Mouse (Mus musculus): ENCODE results near the gene Hcn2. TPM values are rescaled to one million over a fixed set of nuclear protein-coding genes. Genes with fewer than 3 reads are reported as not detected.

Hcn2 gene
- total and polyA plus RNA-seq, 3 experiments, result 0.11 to 0.27 TPM; not detected in 1

GRCm38 (mm10) chr10:79712029-79712428 is 4.4 kb upstream of the Hcn2 start:
- DNase-seq (ENCODE audit: low spot score) (no peak), ATAC-seq (ENCODE audit: extremely low read depth, insufficient number of reproducible peaks, low FRiP score, poor library complexity, severe bottlenecking) (no peak)
- no peaks in the 10 kb centered on the region for H3K9me3 ChIP-seq (replicated peaks)
- H3K27me3 ChIP-seq (ENCODE audit: insufficient read depth, low read length), result peaks cover 20% of the 10 kb centered on the region
- H3K4me1 ChIP-seq (ENCODE audit: insufficient read depth, low read depth, low read length), result peaks cover 72% of the 10 kb centered on the region
- H3K4me3 ChIP-seq (ENCODE audit: low read depth, low read length), result no peak overlapping the region
- H3K36me3 ChIP-seq (replicated peaks), result peaks cover 63% of the 10 kb centered on the region
- TF ChIP-seq POLR2AphosphoS5 (IDR thresholded peaks at IDR 0.05; ENCODE audit: insufficient replicate concordance, low read depth, low read length), result no peak
- TF ChIP-seq CTCF (IDR thresholded peaks at IDR 0.05; ENCODE audit: low read depth, low read length), result peak; percentile 43
- no peak for TF ChIP-seq TAL1 (conservative IDR thresholded peaks at IDR 0.05; ENCODE audit: low read depth, low read length)
- TF ChIP-seq GATA1 (IDR thresholded peaks at IDR 0.05; ENCODE audit: borderline replicate concordance, low read length), result no peak
- TF ChIP-seq GATA2 (IDR thresholded peaks at IDR 0.05; ENCODE audit: borderline replicate concordance, low read depth, low read length), result no peak

- DNase-seq (ENCODE audit: low spot score), result peak; percentile 93
- peaks cover 71% of the 10 kb centered on the region for H3K4me1 ChIP-seq (ENCODE audit: insufficient read depth, low read depth, low read length)
- H3K36me3 ChIP-seq (replicated peaks), result peaks cover 57% of the 10 kb centered on the region
Measured at GRCm38 (mm10) chr10:79712499-79713126, 3.8 kb upstream of the Hcn2 start.

GRCm38 (mm10) chr10:79713163-79713562 is 3.3 kb upstream of the Hcn2 start:
- Histone ChIP-seq H3K4me1 (ENCODE audit: insufficient read depth, low read depth, low read length) (peaks cover 68% of the 10 kb centered on the region), H3K36me3 (replicated peaks) (peaks cover 52% of the 10 kb centered on the region), H3K27me3 (ENCODE audit: insufficient read depth, low read length) (peaks cover 31% of the 10 kb centered on the region), H3K4me3 (ENCODE audit: low read depth, low read length) (no peak overlapping the region), H3K9me3 (replicated peaks) (no peaks in the 10 kb centered on the region)
- TF ChIP-seq GATA1 (IDR thresholded peaks at IDR 0.05; ENCODE audit: borderline replicate concordance, low read length), result no peak
- TF ChIP-seq POLR2AphosphoS5 (IDR thresholded peaks at IDR 0.05; ENCODE audit: insufficient replicate concordance, low read depth, low read length), result peak; percentile 89; the same call in 1 of the 2 replicates
- ATAC-seq (ENCODE audit: extremely low read depth, insufficient number of reproducible peaks, low FRiP score, poor library complexity, severe bottlenecking), result no peak
- no peak for DNase-seq (ENCODE audit: low spot score)

More at GRCm38 (mm10) chr10:79712499-79713126, 3.8 kb upstream of the Hcn2 start:
- peak; percentile 54; the same call in 1 of the 2 replicates for TF ChIP-seq POLR2AphosphoS5 (IDR thresholded peaks at IDR 0.05; ENCODE audit: insufficient replicate concordance, low read depth, low read length)
- no peak for TF ChIP-seq GATA2 (IDR thresholded peaks at IDR 0.05; ENCODE audit: borderline replicate concordance, low read depth, low read length)
- TF ChIP-seq CTCF (IDR thresholded peaks at IDR 0.05; ENCODE audit: low read depth, low read length), result peak; percentile 69
- no peak for TF ChIP-seq GATA1 (IDR thresholded peaks at IDR 0.05; ENCODE audit: borderline replicate concordance, low read length)
- peak; percentile 86 for TF ChIP-seq TAL1 (conservative IDR thresholded peaks at IDR 0.05; ENCODE audit: low read depth, low read length)
- Histone ChIP-seq H3K9me3 (replicated peaks) (no peaks in the 10 kb centered on the region), H3K4me3 (ENCODE audit: low read depth, low read length) (no peak overlapping the region), H3K27me3 (ENCODE audit: insufficient read depth, low read length) (peaks cover 26% of the 10 kb centered on the region)
- peak; percentile 58 for ATAC-seq (ENCODE audit: extremely low read depth, insufficient number of reproducible peaks, low FRiP score, poor library complexity, severe bottlenecking)

- DNase-seq (ENCODE audit: low spot score) (no peak), ATAC-seq (ENCODE audit: extremely low read depth, insufficient number of reproducible peaks, low FRiP score, poor library complexity, severe bottlenecking) (no peak)
- Histone ChIP-seq H3K4me3 (ENCODE audit: low read depth, low read length) (no peak overlapping the region), H3K36me3 (replicated peaks) (peaks cover 34% of the 10 kb centered on the region), H3K9me3 (replicated peaks) (no peaks in the 10 kb centered on the region), H3K27me3 (ENCODE audit: insufficient read depth, low read length) (peaks cover 49% of the 10 kb centered on the region), H3K4me1 (ENCODE audit: insufficient read depth, low read depth, low read length) (peaks cover 50% of the 10 kb centered on the region)
- TF ChIP-seq POLR2AphosphoS5 (IDR thresholded peaks at IDR 0.05; ENCODE audit: insufficient replicate concordance, low read depth, low read length) (no peak), TAL1 (conservative IDR thresholded peaks at IDR 0.05; ENCODE audit: low read depth, low read length) (no peak), GATA2 (IDR thresholded peaks at IDR 0.05; ENCODE audit: borderline replicate concordance, low read depth, low read length) (no peak), CTCF (IDR thresholded peaks at IDR 0.05; ENCODE audit: low read depth, low read length) (no peak), GATA1 (IDR thresholded peaks at IDR 0.05; ENCODE audit: borderline replicate concordance, low read length) (no peak)
Measured at GRCm38 (mm10) chr10:79714996-79715395, 1.4 kb upstream of the Hcn2 start.

GRCm38 (mm10) chr10:79716988-79717355 is 538 bp downstream of the Hcn2 start:
- no peak for ATAC-seq (ENCODE audit: extremely low read depth, insufficient number of reproducible peaks, low FRiP score, poor library complexity, severe bottlenecking)
- Histone ChIP-seq H3K36me3 (replicated peaks) (peaks cover 14% of the 10 kb centered on the region), H3K9me3 (replicated peaks) (no peaks in the 10 kb centered on the region), H3K27me3 (ENCODE audit: insufficient read depth, low read length) (peaks cover 69% of the 10 kb centered on the region), H3K4me3 (ENCODE audit: low read depth, low read length) (peak overlapping the region; percentile 68), H3K4me1 (ENCODE audit: insufficient read depth, low read depth, low read length) (peaks cover 30% of the 10 kb centered on the region)
- TF ChIP-seq CTCF (IDR thresholded peaks at IDR 0.05; ENCODE audit: low read depth, low read length) (no peak), GATA2 (IDR thresholded peaks at IDR 0.05; ENCODE audit: borderline replicate concordance, low read depth, low read length) (no peak), POLR2AphosphoS5 (IDR thresholded peaks at IDR 0.05; ENCODE audit: insufficient replicate concordance, low read depth, low read length) (no peak), GATA1 (IDR thresholded peaks at IDR 0.05; ENCODE audit: borderline replicate concordance, low read length) (no peak), TAL1 (conservative IDR thresholded peaks at IDR 0.05; ENCODE audit: low read depth, low read length) (no peak)
- DNase-seq (ENCODE audit: low spot score), result no peak

- 0 out of 2 replicates have a peak, but pooled peaks have one; percentile 22 for ATAC-seq (ENCODE audit: extremely low read depth, insufficient number of reproducible peaks, low FRiP score, poor library complexity, severe bottlenecking)
- no peaks in the 10 kb centered on the region for H3K9me3 ChIP-seq (replicated peaks)
- peaks cover 22% of the 10 kb centered on the region for H3K4me1 ChIP-seq (ENCODE audit: insufficient read depth, low read depth, low read length)
- peak; percentile 50 for DNase-seq (ENCODE audit: low spot score)
- no peak overlapping the region for H3K4me3 ChIP-seq (ENCODE audit: low read depth, low read length)
- TF ChIP-seq CTCF (IDR thresholded peaks at IDR 0.05; ENCODE audit: low read depth, low read length), result no peak
- TF ChIP-seq GATA2 (IDR thresholded peaks at IDR 0.05; ENCODE audit: borderline replicate concordance, low read depth, low read length), result no peak
- TF ChIP-seq GATA1 (IDR thresholded peaks at IDR 0.05; ENCODE audit: borderline replicate concordance, low read length), result no peak
- no peak for TF ChIP-seq TAL1 (conservative IDR thresholded peaks at IDR 0.05; ENCODE audit: low read depth, low read length)
- TF ChIP-seq POLR2AphosphoS5 (IDR thresholded peaks at IDR 0.05; ENCODE audit: insufficient replicate concordance, low read depth, low read length), result no peak
- peaks cover 77% of the 10 kb centered on the region for H3K27me3 ChIP-seq (ENCODE audit: insufficient read depth, low read length)
- peaks cover 7% of the 10 kb centered on the region for H3K36me3 ChIP-seq (replicated peaks)
Measured at GRCm38 (mm10) chr10:79717640-79718357, 1.4 kb downstream of the Hcn2 start.
